8 mouse cellular contexts compared by ENCODE assay signal in genomic region chr15:84466458-84467267, GRCm38 (mm10). TPM values are rescaled to one million over a fixed set of nuclear protein-coding genes. Genes with fewer than 3 reads are reported as not detected.
DNase-seq lines count a peak whose midpoint lies in the region; ATAC-seq and TF ChIP-seq lines count a peak whose summit lies in the region.
"Had no signal": no experiment of that assay in that cellular context is flagged by ENCODE, and none has a peak within 500 bp of the region (broad histone marks: within the 10 kb centered on the region; RNA-seq: fewer than 3 reads in every experiment).

No protein-coding gene starts in this region.

- H3K4me3 ChIP-seq in CH12.LX (replicated peaks in 1 of 3; ENCODE audit: low read depth in 2 of 3, low read length in 2 of 3, poor library complexity in 1 of 3): no peak overlapping the region
- peak overlapping the region; percentile 11; the same call in 1 of the 2 replicates for H3K4me3 ChIP-seq in bone marrow macrophage, adult 2 months (ENCODE audit: insufficient read depth, low read length)
- no peak overlapping the region for H3K4me3 ChIP-seq in hindbrain, embryonic 10.5 days

- in situ Hi-C loops in CH12.LX (cut with MboI; ENCODE audit: low pct_ligation_motif_present, low pct_unique_long_range_greater_than_20kb, low sequenced_read_pairs): no loop called here

- H3K9ac ChIP-seq in CH12.LX (ENCODE audit: insufficient read depth, low read depth): no peak overlapping the region

- ATAC-seq in megakaryocyte, adult 5-6 weeks (ENCODE audit: poor library complexity, severe bottlenecking): peak; percentile 85

- no peaks in the 10 kb centered on the region for H3K79me2 ChIP-seq in CH12.LX (replicated peaks; ENCODE audit: control insufficient read depth, extremely low read depth, insufficient read depth, poor library complexity, severe bottlenecking)

- H3K36me3 ChIP-seq in CH12.LX (replicated peaks in 1 of 2; ENCODE audit: control insufficient read depth in 1 of 2, insufficient read depth in 1 of 2, low read length in 1 of 2): no peaks in the 10 kb centered on the region
- no peaks in the 10 kb centered on the region for H3K36me3 ChIP-seq in hindbrain, embryonic 10.5 days

- H3K27me3 ChIP-seq in CH12.LX (replicated peaks): peaks cover 97% of the 10 kb centered on the region
- H3K27me3 ChIP-seq in hindbrain, embryonic 10.5 days (ENCODE audit: insufficient read depth, poor library complexity, severe bottlenecking): peaks cover 38% of the 10 kb centered on the region

- WGBS in hindbrain, embryonic 10.5 days: 37% methylated on average over 13 of the region's 13 CpGs

- dilution Hi-C loops in CH12.LX (cut with MboI; ENCODE audit: extremely low pct_ligation_motif_present, extremely low pct_unique_long_range_greater_than_20kb, low sequenced_read_pairs): no loop called here

- H3K4me1 ChIP-seq in CH12.LX (ENCODE audit: control insufficient read depth in 1 of 2, insufficient read depth in 2 of 2): no peaks in the 10 kb centered on the region
- H3K4me1 ChIP-seq in bone marrow macrophage, adult 2 months (ENCODE audit: control insufficient read depth, insufficient read depth, low read length): peaks cover 10% of the 10 kb centered on the region
- peaks cover 57% of the 10 kb centered on the region for H3K4me1 ChIP-seq in hindbrain, embryonic 10.5 days (replicated peaks)

- no peak for TF ChIP-seq EP300 in CH12.LX (IDR thresholded peaks at IDR 0.05; ENCODE audit: low read length)

- no peak for TF ChIP-seq CTCF in CH12.LX (conservative IDR thresholded peaks at IDR 0.05 in 1 of 2, IDR thresholded peaks at IDR 0.05 in 1 of 2; ENCODE audit: low read depth in 2 of 2, low read length in 2 of 2)
- no peak for TF ChIP-seq CTCF in bone marrow macrophage, adult 2 months (IDR thresholded peaks at IDR 0.05; ENCODE audit: low read depth, low read length)

- DNase-seq in CH12.LX (ENCODE audit: extremely low read depth): no peak
- peak; percentile 31 for DNase-seq in hindbrain, embryonic 10.5 days (ENCODE audit: low spot score)
- no peak for DNase-seq in cerebellum, postnatal 4 days (ENCODE audit: low spot score in 2 of 2)
- no peak for DNase-seq in kidney, postnatal 14 days
- DNase-seq in adrenal gland, adult 2 months: no peak
- DNase-seq: kidney, adult 9 months had no signal

- no peak overlapping the region for H3K27ac ChIP-seq in CH12.LX (ENCODE audit: insufficient read depth, low read depth)
- H3K27ac ChIP-seq in bone marrow macrophage, adult 2 months (ENCODE audit: insufficient read depth, low read depth, low read length): no peak overlapping the region
- H3K27ac ChIP-seq in hindbrain, embryonic 10.5 days: peak overlapping the region; percentile 64; the same call in 1 of the 2 replicates

- peak overlapping the region; percentile 12; the same call in 1 of the 2 replicates for H3K4me2 ChIP-seq in CH12.LX (ENCODE audit: insufficient read depth, low read depth, poor library complexity, severe bottlenecking)

- no peaks in the 10 kb centered on the region for H3K9me3 ChIP-seq in CH12.LX (replicated peaks; ENCODE audit: low read length)
- no peaks in the 10 kb centered on the region for H3K9me3 ChIP-seq in hindbrain, embryonic 10.5 days

- TF ChIP-seq RAD21 in CH12.LX (IDR thresholded peaks at IDR 0.05; ENCODE audit: low read depth, low read length): no peak

- TF ChIP-seq POLR2A in CH12.LX (IDR thresholded peaks at IDR 0.05; ENCODE audit: low read depth, low read length): no peak
- no peak for TF ChIP-seq POLR2A in bone marrow macrophage, adult 2 months (IDR thresholded peaks at IDR 0.05; ENCODE audit: borderline replicate concordance, low read depth, low read length)

TF ChIP-seq in CH12.LX, 34 proteins besides CTCF, POLR2A, EP300 and RAD21:
- no peak for TF ChIP-seq E2F4 (IDR thresholded peaks at IDR 0.05; ENCODE audit: insufficient replicate concordance, low read depth, low read length)
- TF ChIP-seq MEF2A (IDR thresholded peaks at IDR 0.05; ENCODE audit: borderline replicate concordance, low read depth, low read length): no peak
- TF ChIP-seq POLR2AphosphoS2 (IDR thresholded peaks at IDR 0.05; ENCODE audit: low read depth, low read length): no peak
- no peak for TF ChIP-seq ZMIZ1 (IDR thresholded peaks at IDR 0.05; ENCODE audit: low read depth, low read length)

RNA-seq across cellular contexts. Expression of gene Shisal1, which starts 19.8 kb away (rescaled TPM):
- not detected in 2 replicates for total RNA-seq in CH12.LX (2012; rRNA removed)
- total RNA-seq in CH12.LX (2014; rRNA removed): not detected in 2 replicates
- not detected in 2 replicates for polyA plus RNA-seq in CH12.LX (2012; ENCODE audit: insufficient read length, low read depth)
- polyA plus RNA-seq in bone marrow macrophage, adult 2 months (2012; ENCODE audit: insufficient read depth, insufficient read length, missing spikeins): 0.12 TPM in 1 of 2 replicates, not detected in the other
- 4.0 and 5.2 TPM in 2 replicates for polyA plus RNA-seq in hindbrain, embryonic 10.5 days (2016; fragmentation: Nextera tagmentation; extraction: Ambion mirVana)
- total RNA-seq in megakaryocyte, adult 5-6 weeks (2015): not detected in 2 replicates
- not detected in 2 replicates for total RNA-seq in megakaryocyte, adult 5-6 weeks (2017)
- 1 to 10 TPM; 1.0 to 2.8 TPM for total RNA-seq in adrenal gland, adult 2 months (2021)
- polyA plus RNA-seq in adrenal gland, adult 2 months (2012; rRNA removed): 1.8 and 1.9 TPM in 2 replicates
